Mouse (Mus musculus) CD4-positive, CD25-positive, alpha-beta regulatory T cell, adult 4 months (primary cell): ENCODE results near the gene Trim80. TPM values are rescaled to one million over a fixed set of nuclear protein-coding genes. Genes with fewer than 3 reads are reported as not detected.
A peak's percentile ranks its signal among the peaks of the same experiment; 100 is the strongest.
"Not testable (repeated sequence)": the region's sequence is repeated elsewhere in the genome, so short reads cannot be mapped to it uniquely, and the experiment has no call there.

ENCODE experiments used
- ATAC-seq: one replicate; pipeline ENCODE4 v1.8.0; 2017
- polyA plus RNA-seq, 2 experiments: library from polyadenylated mRNA; unstranded; fragments of 100-300 nt; shearing (Covaris generic); gene quantifications; one replicate each; pipeline ENCODE4 v1.2.1; 2017

Gene Trim80
- polyA plus RNA-seq, 2 experiments from 2014 or later = not detected

DNA sequence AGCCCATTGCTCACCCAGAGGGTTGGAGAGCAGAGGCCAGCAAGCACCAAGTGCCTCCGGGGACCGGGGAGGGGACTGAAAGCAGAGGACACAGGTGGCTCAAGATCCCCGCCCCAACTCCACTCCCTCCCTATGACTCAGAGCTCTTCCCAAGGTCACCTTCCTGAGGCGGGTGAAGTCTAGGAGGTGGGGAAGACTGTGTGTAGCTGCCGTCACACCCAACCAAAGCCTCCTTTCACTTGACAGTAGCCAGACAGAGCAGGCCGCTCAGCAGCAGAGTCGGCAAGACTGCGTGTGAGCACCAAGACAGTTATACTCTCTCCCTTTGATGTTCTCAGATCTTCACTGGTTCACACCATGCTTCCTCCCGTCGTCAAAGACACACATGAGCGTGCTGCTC is 23.1 kb downstream of the Trim80 start:
- peak; percentile 83 for ATAC-seq

GRCm38 (mm10) chr11:115464851-115465250 is 24.5 kb downstream of the Trim80 start:
- ATAC-seq = no peak

- ATAC-seq = no peak
Measured at GRCm38 (mm10) chr11:115467217-115467618, 26.9 kb downstream of the Trim80 start.

DNA sequence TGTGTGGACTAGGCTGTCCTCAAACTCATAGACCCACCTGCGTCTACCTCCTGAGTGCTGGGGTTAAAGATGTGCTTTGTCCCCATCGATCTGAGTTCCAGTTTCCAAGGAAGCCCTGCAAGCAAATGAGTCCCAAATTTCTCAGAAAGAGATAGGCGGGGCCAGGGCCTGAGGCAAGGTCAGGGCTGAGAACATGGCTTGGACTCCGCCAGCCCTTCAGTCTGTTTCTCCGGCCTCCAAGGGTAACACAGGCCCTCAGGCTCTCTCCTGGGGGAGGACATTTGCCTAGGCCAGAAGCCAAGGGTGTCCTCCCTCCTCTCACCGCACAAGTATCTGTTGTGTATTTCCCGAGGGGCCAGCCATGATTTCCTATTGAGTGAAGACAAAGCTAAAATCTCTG is 31.8 kb downstream of the Trim80 start:
- no peak for ATAC-seq

GRCm38 (mm10) chr11:115473626-115474275 is 33.4 kb downstream of the Trim80 start:
- peak; percentile 18 for ATAC-seq

GRCm38 (mm10) chr11:115475025-115475757 is 34.8 kb downstream of the Trim80 start, which contains the start of gene Armc7:
Gene Armc7 (plus strand): TSS chr11:115475667.
- ATAC-seq = peak; percentile 92

DNA sequence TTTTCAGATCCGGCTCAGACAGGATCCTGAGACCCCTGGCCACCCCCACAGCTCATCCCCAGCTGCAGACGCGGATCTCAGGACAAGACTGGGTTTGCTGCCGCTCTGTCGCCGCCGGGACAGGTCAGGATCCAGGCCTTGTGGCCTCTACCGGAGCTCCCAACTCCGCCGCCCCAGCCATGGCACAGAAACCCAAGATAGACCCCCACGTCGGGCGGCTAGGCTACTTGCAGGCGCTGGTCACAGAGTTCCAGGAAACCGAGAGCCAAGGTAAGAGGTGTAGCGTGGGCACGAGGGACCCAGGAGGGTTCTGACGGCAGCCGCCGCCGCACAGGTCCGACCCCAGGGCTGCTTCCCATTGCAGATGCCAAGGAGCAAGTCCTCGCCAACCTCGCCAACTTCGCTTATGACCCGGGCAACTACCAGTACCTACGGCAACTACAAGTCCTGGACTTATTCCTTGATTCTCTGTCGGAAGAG is 35.5 kb downstream of the Trim80 start:
- peak; percentile 4 for ATAC-seq

DNA sequence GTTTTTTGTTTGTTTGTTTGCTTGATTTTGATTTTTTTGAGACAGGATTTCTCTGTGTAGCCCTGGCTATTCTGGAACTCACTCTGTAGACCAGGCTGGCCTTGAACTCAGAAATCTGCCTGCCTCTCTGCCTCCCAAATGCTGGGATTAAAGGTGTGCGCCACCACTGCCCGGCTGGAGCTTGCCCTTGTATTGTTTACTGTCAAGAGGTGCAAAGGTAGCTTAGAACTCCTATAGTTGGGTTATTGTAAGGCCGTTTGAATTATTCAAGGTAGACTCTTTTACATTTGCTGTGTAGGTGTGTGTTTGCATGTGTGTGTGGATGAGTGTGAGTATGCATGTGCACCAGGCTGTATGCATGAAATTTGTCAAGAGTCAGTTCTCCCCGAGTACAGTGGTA is 36.3 kb downstream of the Trim80 start:
- ATAC-seq = not testable (repeated sequence)

- peak; percentile 22 for ATAC-seq
Measured at GRCm38 (mm10) chr11:115477388-115477787, 37.0 kb downstream of the Trim80 start.

DNA sequence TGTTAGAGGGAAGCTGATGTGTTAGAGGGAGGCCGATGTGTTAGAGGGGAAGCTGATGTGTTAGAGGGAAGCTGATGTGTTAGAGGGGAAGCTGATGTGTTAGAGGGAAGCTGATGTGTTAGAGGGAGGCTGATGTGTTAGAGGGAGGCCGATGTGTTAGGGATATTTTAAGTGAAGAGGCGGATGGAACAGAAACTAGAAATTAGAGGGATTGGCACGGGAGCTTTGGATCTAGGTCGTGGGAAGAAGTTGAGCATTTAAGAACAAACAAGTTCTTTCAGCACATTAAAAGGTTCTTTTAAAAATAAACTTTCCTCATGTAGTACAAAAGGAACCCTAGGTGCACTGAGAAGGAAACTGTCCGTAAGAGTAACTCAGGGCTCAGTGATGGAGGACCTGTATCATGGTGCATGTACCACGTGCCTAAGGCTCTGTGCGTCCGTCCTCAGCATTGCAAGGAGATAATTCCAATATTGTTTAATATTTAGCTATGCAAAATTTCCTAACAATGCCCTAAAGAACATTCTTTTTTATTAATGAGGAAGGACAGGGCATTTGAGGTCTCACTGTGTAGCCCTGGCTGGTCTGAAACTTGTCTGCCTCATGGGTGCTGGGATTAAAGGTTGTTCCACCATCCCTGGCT is 38.1 kb downstream of the Trim80 start:
- no peak for ATAC-seq

GRCm38 (mm10) chr11:115481553-115482259 is 41.4 kb downstream of the Trim80 start:
- peak; percentile 94 for ATAC-seq

DNA sequence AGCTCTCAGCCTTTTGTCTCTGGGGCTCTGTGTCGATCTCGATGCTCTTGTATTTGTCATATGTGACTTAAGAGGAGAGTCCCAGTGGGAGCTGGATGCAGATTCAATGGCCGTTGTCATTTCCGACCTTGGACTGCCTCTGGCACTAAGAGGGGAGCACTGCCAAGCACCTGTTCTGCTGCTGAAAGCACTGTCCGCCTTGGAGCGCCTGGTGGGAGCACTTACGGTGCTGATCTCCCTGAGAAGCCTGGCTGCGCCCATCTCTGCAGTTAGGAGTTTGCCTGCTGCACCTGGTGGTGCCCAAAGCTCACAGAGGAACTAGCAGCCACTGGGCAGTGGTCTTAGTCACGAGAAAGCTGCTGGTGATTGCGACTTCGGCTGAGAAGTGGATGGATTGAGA is 42.9 kb downstream of the Trim80 start:
- ATAC-seq = no peak

DNA sequence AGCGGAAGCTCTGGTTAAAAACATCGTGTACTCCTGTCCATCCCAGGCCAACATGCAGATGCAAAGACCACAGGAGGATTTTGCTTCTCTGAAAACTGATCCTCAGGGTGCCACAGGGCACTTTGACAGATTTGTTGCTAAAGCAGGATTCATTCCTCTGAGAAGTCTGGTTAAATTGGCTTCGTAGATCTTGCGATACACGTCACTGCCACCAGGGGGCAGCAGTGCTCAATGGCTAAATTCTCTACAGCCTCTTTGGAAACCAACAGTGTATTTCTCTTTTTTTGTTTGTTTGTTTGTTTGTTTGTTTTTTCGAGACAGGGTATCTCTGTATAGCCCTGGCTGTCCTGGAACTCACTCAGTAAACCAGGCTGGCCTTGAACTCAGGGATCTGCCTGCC is 43.4 kb downstream of the Trim80 start:
- no peak for ATAC-seq

DNA sequence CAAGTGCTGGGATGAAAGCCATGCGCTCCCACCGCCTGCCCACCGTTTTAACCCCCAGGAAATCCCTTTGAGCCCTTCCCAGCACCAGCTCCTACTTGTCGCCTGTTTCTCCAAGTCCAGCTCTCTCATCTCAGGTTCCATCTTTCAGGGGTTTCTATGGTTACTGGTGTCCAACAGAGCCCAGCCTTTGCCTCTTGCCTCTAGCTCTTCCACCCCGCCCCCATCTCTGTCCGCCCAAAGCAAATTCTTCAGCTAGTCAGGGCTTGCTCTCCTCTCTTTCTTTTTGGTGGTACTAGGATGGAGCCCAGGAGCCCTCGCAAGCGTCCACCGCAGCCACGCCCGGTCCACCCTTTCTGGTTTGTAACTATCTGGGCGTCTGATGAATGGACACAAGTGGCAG is 44.8 kb downstream of the Trim80 start:
- ATAC-seq = no peak

GRCm38 (mm10) chr11:115488551-115489104 is 48.3 kb downstream of the Trim80 start:
- ATAC-seq = no peak

DNA sequence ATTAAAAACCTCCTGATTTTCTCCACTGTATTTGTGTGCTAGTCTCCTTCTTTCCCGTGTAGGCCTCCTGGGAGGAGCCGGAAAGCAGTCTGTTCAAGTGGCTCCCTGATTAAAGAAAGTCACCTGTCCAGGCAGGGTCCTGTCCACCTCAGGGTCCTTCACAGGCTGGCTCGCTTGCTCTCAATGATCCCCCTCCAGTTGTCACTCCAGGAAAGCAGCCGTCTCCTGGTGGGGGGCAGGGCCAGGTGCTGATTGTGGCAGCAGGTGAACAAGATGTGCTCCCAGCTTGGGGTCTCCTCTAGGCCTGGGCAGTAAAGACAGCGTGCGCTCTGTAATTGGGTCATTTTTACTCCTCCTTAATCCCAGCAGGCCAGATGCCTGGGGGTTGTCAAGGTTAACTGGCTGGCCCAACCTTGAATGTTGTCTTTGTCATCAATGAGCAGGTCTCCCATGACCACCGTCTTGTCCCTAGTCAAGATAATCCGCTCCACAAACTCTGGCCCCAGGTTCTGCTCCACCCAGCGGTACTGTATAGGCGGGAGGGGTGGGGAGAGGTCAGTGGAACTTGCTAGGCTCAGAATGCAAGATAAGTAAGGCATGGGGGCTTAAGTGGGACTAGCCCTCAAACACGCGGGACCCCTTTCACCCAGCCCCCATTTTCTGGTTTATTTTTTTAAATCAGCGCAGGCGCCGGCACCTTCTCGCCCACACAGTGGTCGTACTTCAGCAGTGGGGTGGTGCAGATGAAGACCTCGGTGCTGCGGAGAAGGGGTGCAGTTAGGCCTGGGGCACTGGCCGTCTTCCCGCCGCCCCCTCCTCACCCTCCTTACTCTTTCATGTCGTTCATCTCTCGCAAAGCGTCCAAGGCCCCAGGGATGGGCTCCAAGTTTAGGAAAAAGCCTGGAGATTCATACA is 50.4 kb downstream of the Trim80 start:
- peak; percentile 4 for ATAC-seq

DNA sequence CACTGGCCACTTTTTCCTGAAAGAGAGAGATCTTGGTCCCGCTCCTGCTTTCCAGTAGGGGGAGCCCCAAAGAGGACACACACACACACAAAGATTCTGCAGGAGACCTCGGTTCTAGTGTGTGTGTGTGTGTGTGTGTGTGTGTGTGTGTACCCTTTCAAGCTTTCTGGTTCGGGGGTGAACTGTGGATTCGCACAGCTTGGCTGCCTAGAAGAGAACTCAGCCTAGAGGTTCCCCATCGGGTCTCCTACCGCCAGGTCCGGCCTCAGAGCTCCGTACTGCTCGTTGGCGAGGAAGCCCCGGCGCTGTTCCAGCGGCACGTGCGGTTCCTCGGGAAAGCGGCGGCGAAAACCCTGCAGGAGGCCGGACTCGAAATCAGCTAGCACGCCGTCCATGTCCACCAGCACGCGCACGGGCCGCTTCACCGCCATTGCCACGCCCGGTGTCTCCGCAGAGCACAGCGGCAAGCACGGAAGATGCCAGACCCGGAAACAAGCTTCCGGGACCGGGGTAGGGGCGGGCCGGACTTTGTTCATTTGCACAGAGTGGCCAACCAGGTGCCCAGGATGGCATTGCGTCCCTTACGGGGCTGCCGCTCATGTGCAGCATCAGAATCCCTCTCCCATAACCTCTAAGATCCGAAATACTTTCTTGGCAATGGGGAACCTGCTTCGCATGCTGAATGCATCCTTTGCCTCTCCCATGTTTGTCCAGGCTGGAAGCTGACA is 51.2 kb downstream of the Trim80 start, which contains the start of gene Nt5c:
Nt5c (minus strand) TSS at position 507 of the 728 bp plus-strand sequence.
- ATAC-seq = peak; percentile 97

GRCm38 (mm10) chr11:115492387-115492786 is 52.0 kb downstream of the Trim80 start:
- ATAC-seq = no peak

- ATAC-seq = not testable (repeated sequence)
Measured at GRCm38 (mm10) chr11:115496559-115496958, 56.2 kb downstream of the Trim80 start.
